ENCODE assay signal across 26 mouse cellular contexts in the genomic region with DNA sequence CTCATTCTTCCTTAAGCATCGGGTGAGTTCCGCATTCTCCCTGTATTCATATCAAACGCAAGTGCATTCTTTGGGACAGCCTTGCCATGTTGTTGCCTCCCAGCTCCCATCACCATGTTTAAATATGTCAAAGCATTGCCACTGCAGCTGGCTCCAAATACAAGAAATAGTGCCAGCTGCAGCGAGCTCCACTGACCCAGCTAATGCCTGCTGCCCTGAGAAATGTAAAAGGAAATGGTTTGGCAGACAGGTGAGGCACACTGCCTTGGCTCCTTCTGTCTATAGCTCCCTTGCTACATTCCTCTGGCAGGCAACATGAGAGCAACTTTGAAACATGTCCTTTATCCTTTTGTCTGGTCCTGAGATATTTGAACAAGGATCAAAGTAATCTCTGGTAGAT.
DNase-seq lines count a peak whose midpoint lies in the region; ATAC-seq and TF ChIP-seq lines count a peak whose summit lies in the region.
"Had no signal": no experiment of that assay in that cellular context is flagged by ENCODE, and none has a peak within 500 bp of the region (broad histone marks: within the 10 kb centered on the region; RNA-seq: fewer than 3 reads in every experiment).

No protein-coding gene starts in this region.

- no peak overlapping the region for H3K27ac ChIP-seq in forebrain, embryonic 16.5 days (ENCODE audit: low read length)
- H3K27ac ChIP-seq in forebrain, embryonic 13.5 days = no peak overlapping the region
- no peak overlapping the region for H3K27ac ChIP-seq in hindbrain, postnatal 0 days
- no peak overlapping the region for H3K27ac ChIP-seq in hindbrain, embryonic 13.5 days
- H3K27ac ChIP-seq: embryonic facial prominence, embryonic 10.5 days; embryonic facial prominence, embryonic 13.5 days; forebrain, embryonic 12.5 days; hindbrain, embryonic 10.5 days had no signal

- H3K4me2 ChIP-seq in forebrain, embryonic 16.5 days (ENCODE audit: low read length) = no peak overlapping the region
- H3K4me2 ChIP-seq in forebrain, embryonic 13.5 days = no peak overlapping the region
- H3K4me2 ChIP-seq in hindbrain, postnatal 0 days (ENCODE audit: low read depth, low read length) = no peak overlapping the region
- H3K4me2 ChIP-seq in hindbrain, embryonic 13.5 days = no peak overlapping the region
- H3K4me2 ChIP-seq: embryonic facial prominence, embryonic 13.5 days; forebrain, embryonic 12.5 days; heart, embryonic 11.5 days had no signal

- no peak overlapping the region for H3K4me3 ChIP-seq in forebrain, embryonic 16.5 days (replicated peaks; ENCODE audit: low read length)
- no peak overlapping the region for H3K4me3 ChIP-seq in forebrain, embryonic 13.5 days
- H3K4me3 ChIP-seq in hindbrain, postnatal 0 days (ENCODE audit: low read length) = no peak overlapping the region
- no peak overlapping the region for H3K4me3 ChIP-seq in hindbrain, embryonic 13.5 days
- H3K4me3 ChIP-seq: embryonic facial prominence, embryonic 10.5 days; embryonic facial prominence, embryonic 13.5 days; erythroblast, embryonic 14.5 days; forebrain, embryonic 12.5 days; hindbrain, embryonic 10.5 days had no signal

- H3K4me1 ChIP-seq in forebrain, embryonic 16.5 days (replicated peaks; ENCODE audit: control insufficient read depth, insufficient read depth, low read length) = no peaks in the 10 kb centered on the region
- no peaks in the 10 kb centered on the region for H3K4me1 ChIP-seq in forebrain, embryonic 13.5 days
- H3K4me1 ChIP-seq in hindbrain, postnatal 0 days (ENCODE audit: insufficient read depth, low read length) = no peaks in the 10 kb centered on the region
- no peaks in the 10 kb centered on the region for H3K4me1 ChIP-seq in hindbrain, embryonic 13.5 days (replicated peaks)
- H3K4me1 ChIP-seq: embryonic facial prominence, embryonic 10.5 days; embryonic facial prominence, embryonic 13.5 days; forebrain, embryonic 12.5 days; hindbrain, embryonic 10.5 days had no signal

- no peak for TF ChIP-seq CTCF in hindbrain, postnatal 0 days (IDR thresholded peaks at IDR 0.05; ENCODE audit: low read depth)

- no peaks in the 10 kb centered on the region for H3K36me3 ChIP-seq in forebrain, embryonic 16.5 days (ENCODE audit: control insufficient read depth, insufficient read depth)
- H3K36me3 ChIP-seq in forebrain, embryonic 13.5 days (ENCODE audit: poor library complexity, severe bottlenecking) = no peaks in the 10 kb centered on the region
- no peaks in the 10 kb centered on the region for H3K36me3 ChIP-seq in hindbrain, postnatal 0 days (ENCODE audit: insufficient read depth, low read length)
- no peaks in the 10 kb centered on the region for H3K36me3 ChIP-seq in hindbrain, embryonic 13.5 days
- H3K36me3 ChIP-seq: embryonic facial prominence, embryonic 10.5 days; embryonic facial prominence, embryonic 13.5 days; forebrain, embryonic 12.5 days; hindbrain, embryonic 10.5 days had no signal

- ATAC-seq in forebrain, embryonic 16.5 days = peak; percentile 52; the same call in 1 of the 2 replicates
- no peak for ATAC-seq in forebrain, embryonic 13.5 days
- no peak for ATAC-seq in hindbrain, postnatal 0 days
- no peak for ATAC-seq in hindbrain, embryonic 13.5 days (ENCODE audit: low FRiP score)
- ATAC-seq: activated CD4-positive, CD25-positive, alpha-beta regulatory T cell, adult 4 months; hindbrain, embryonic 16.5 days; inflammation-experienced regulatory T-cells, adult 6 months; intestine, embryonic 16.5 days had no signal

- peak; percentile 15 to 36 for DNase-seq in cerebellum, postnatal 10 days
- DNase-seq in cerebellum, adult 11-12 months = no peak
- peak; percentile 17 for DNase-seq in hindbrain, postnatal 0 days (ENCODE audit: low spot score)
- DNase-seq: adrenal gland, adult 8-10 months; cerebellum, adult 11 months; cerebellum, adult 9-10 months; cerebellum, postnatal 36 days; embryo, embryonic 11 days; gastrocnemius, postnatal 10 days; gastrocnemius, postnatal 36 days; heart, postnatal 36 days; kidney, adult 18-20 months; kidney, adult 9 months had no signal

- H3K9ac ChIP-seq in forebrain, embryonic 16.5 days (replicated peaks; ENCODE audit: low read depth, low read length) = no peak overlapping the region
- H3K9ac ChIP-seq in forebrain, embryonic 13.5 days = no peak overlapping the region
- H3K9ac ChIP-seq in hindbrain, postnatal 0 days (replicated peaks; ENCODE audit: low read length) = no peak overlapping the region
- H3K9ac ChIP-seq in hindbrain, embryonic 13.5 days = no peak overlapping the region
- H3K9ac ChIP-seq: embryonic facial prominence, embryonic 13.5 days; forebrain, embryonic 12.5 days had no signal

- no peaks in the 10 kb centered on the region for H3K9me3 ChIP-seq in forebrain, embryonic 16.5 days (ENCODE audit: control insufficient read depth, low read length)
- H3K9me3 ChIP-seq in forebrain, embryonic 13.5 days (replicated peaks) = no peaks in the 10 kb centered on the region
- no peaks in the 10 kb centered on the region for H3K9me3 ChIP-seq in hindbrain, postnatal 0 days (ENCODE audit: low read length)
- H3K9me3 ChIP-seq in hindbrain, embryonic 13.5 days = no peaks in the 10 kb centered on the region
- H3K9me3 ChIP-seq: embryonic facial prominence, embryonic 10.5 days; embryonic facial prominence, embryonic 13.5 days; forebrain, embryonic 12.5 days; hindbrain, embryonic 10.5 days had no signal

- 62% methylated on average over 4 of the region's 4 CpGs for WGBS in forebrain, embryonic 16.5 days
- WGBS in forebrain, embryonic 13.5 days = 79% methylated on average over 4 of the region's 4 CpGs
- WGBS in hindbrain, postnatal 0 days = 50% methylated on average over 4 of the region's 4 CpGs
- 85% methylated on average over 4 of the region's 4 CpGs for WGBS in hindbrain, embryonic 13.5 days

- no peaks in the 10 kb centered on the region for H3K27me3 ChIP-seq in forebrain, embryonic 16.5 days (replicated peaks; ENCODE audit: control insufficient read depth, insufficient read depth, low read length)
- no peaks in the 10 kb centered on the region for H3K27me3 ChIP-seq in forebrain, embryonic 13.5 days
- H3K27me3 ChIP-seq in hindbrain, postnatal 0 days (ENCODE audit: insufficient read depth, low read length) = no peaks in the 10 kb centered on the region
- no peaks in the 10 kb centered on the region for H3K27me3 ChIP-seq in hindbrain, embryonic 13.5 days
- H3K27me3 ChIP-seq: embryonic facial prominence, embryonic 13.5 days; forebrain, embryonic 12.5 days had no signal
